11 mouse cellular contexts compared by ENCODE assay signal in the genomic region with DNA sequence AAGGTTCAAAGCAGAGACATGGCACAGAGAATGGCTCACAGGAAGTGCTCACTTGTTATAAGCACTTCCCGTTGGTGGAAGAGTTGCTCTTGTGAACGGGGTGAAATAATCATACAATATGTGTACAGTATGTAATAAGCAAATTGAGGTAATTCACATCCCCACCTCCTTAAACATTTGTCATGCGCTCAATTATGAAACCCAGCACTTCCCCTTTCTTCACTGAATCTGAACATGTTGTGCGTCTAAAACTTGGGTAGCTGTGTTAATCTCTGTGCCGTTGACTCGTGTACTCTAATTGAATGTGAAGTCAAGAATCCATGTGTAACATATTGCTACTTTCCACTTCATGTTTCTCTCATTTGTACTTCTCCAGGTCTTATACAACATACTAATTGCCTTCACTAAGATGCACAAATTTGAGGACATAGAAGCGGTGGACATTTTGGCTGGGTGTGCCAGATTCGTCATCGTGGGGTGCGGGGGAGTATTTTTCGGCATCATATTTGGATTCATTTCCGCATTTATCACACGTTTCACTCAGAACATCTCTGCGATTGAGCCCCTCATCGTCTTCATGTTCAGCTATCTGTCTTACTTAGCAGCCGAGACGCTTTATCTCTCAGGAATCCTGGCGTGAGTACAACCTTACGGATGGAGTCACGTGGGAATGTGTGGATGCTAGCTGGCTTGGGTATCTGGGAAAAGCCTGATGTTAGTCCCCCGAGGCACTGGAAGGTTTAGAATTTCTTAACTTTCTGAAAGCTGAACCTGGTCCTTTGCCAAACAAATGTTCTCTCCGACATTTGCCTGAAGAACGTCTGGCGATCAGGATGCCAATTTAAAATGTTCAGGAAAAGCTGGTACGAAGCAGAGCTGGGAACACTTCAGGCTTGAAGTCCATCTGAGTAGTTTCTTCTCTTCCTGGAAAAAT. TPM values are rescaled to one million over a fixed set of nuclear protein-coding genes. Genes with fewer than 3 reads are reported as not detected.
DNase-seq lines count a peak whose midpoint lies in the region; ATAC-seq and TF ChIP-seq lines count a peak whose summit lies in the region.
"Had no signal": no experiment of that assay in that cellular context is flagged by ENCODE, and none has a peak within 500 bp of the region (broad histone marks: within the 10 kb centered on the region; RNA-seq: fewer than 3 reads in every experiment).

No protein-coding gene starts in this region.

- H3K9me3 ChIP-seq in forebrain, embryonic 15.5 days = no peaks in the 10 kb centered on the region
- no peaks in the 10 kb centered on the region for H3K9me3 ChIP-seq in forebrain, embryonic 10.5 days
- H3K9me3 ChIP-seq in heart, embryonic 14.5 days (ENCODE audit: control insufficient read depth, low read length) = no peaks in the 10 kb centered on the region
- H3K9me3 ChIP-seq in limb, embryonic 14.5 days (ENCODE audit: control insufficient read depth, low read length) = no peaks in the 10 kb centered on the region

- no peak overlapping the region for H3K9ac ChIP-seq in forebrain, embryonic 15.5 days (replicated peaks)
- no peak overlapping the region for H3K9ac ChIP-seq in heart, embryonic 14.5 days (ENCODE audit: low read length)
- H3K9ac ChIP-seq in limb, embryonic 14.5 days (ENCODE audit: low read depth, low read length, severe bottlenecking) = no peak overlapping the region
- H3K9ac ChIP-seq: liver, embryonic 14.5 days had no signal

- H3K36me3 ChIP-seq in forebrain, embryonic 15.5 days = no peaks in the 10 kb centered on the region
- no peaks in the 10 kb centered on the region for H3K36me3 ChIP-seq in forebrain, embryonic 10.5 days (replicated peaks)
- no peaks in the 10 kb centered on the region for H3K36me3 ChIP-seq in heart, embryonic 14.5 days (ENCODE audit: control insufficient read depth, insufficient read depth, low read length)
- no peaks in the 10 kb centered on the region for H3K36me3 ChIP-seq in limb, embryonic 14.5 days (ENCODE audit: control insufficient read depth, insufficient read depth, low read length)

- ATAC-seq in forebrain, embryonic 15.5 days (replicated peaks) = 0 out of 2 replicates have a peak, but pooled peaks have one; percentile 55
- no peak for ATAC-seq in heart, embryonic 14.5 days (ENCODE audit: insufficient number of reproducible peaks, insufficient read depth, low FRiP score, low read depth)
- ATAC-seq in limb, embryonic 14.5 days (ENCODE audit: low FRiP score, low read depth) = no peak

- H3K4me3 ChIP-seq in forebrain, embryonic 15.5 days = no peak overlapping the region
- no peak overlapping the region for H3K4me3 ChIP-seq in forebrain, embryonic 10.5 days
- no peak overlapping the region for H3K4me3 ChIP-seq in heart, embryonic 14.5 days (ENCODE audit: control insufficient read depth in 1 of 2, insufficient read depth in 1 of 2, low read depth in 1 of 2, low read length in 2 of 2)
- H3K4me3 ChIP-seq in limb, embryonic 14.5 days (replicated peaks; ENCODE audit: low read length) = no peak overlapping the region
- H3K4me3 ChIP-seq: erythroblast, embryonic 14.5 days had no signal

- no peaks in the 10 kb centered on the region for H3K4me1 ChIP-seq in forebrain, embryonic 15.5 days
- no peaks in the 10 kb centered on the region for H3K4me1 ChIP-seq in forebrain, embryonic 10.5 days
- H3K4me1 ChIP-seq in heart, embryonic 14.5 days (ENCODE audit: control insufficient read depth in 2 of 2, insufficient read depth in 2 of 2, low read length in 2 of 2) = no peaks in the 10 kb centered on the region
- H3K4me1 ChIP-seq in limb, embryonic 14.5 days (ENCODE audit: control insufficient read depth, insufficient read depth, low read length) = peaks cover 9% of the 10 kb centered on the region; the same call in 1 of the 2 replicates

- H3K27ac ChIP-seq in forebrain, embryonic 15.5 days (replicated peaks) = peak overlapping the region; percentile 57
- no peak overlapping the region for H3K27ac ChIP-seq in forebrain, embryonic 10.5 days
- no peak overlapping the region for H3K27ac ChIP-seq in heart, embryonic 14.5 days (replicated peaks in 1 of 2; ENCODE audit: control insufficient read depth in 1 of 2, insufficient read depth in 1 of 2, low read depth in 2 of 2, low read length in 2 of 2)
- no peak overlapping the region for H3K27ac ChIP-seq in limb, embryonic 14.5 days (replicated peaks; ENCODE audit: low read depth, low read length)
- H3K27ac ChIP-seq: liver, embryonic 14.5 days had no signal

- WGBS in forebrain, embryonic 15.5 days = 72% methylated on average over 25 of the region's 25 CpGs
- WGBS in forebrain, embryonic 10.5 days = 93% methylated on average over 25 of the region's 25 CpGs
- WGBS in heart, embryonic 14.5 days = 69% methylated on average over 25 of the region's 25 CpGs
- 67% methylated on average over 25 of the region's 25 CpGs for WGBS in limb, embryonic 14.5 days

- no peaks in the 10 kb centered on the region for H3K27me3 ChIP-seq in forebrain, embryonic 15.5 days
- H3K27me3 ChIP-seq in forebrain, embryonic 10.5 days (ENCODE audit: poor library complexity, severe bottlenecking) = no peaks in the 10 kb centered on the region
- no peaks in the 10 kb centered on the region for H3K27me3 ChIP-seq in heart, embryonic 14.5 days (ENCODE audit: control insufficient read depth, insufficient read depth, low read length)
- no peaks in the 10 kb centered on the region for H3K27me3 ChIP-seq in limb, embryonic 14.5 days (ENCODE audit: control insufficient read depth, insufficient read depth, low read length)

- DNase-seq in forebrain, embryonic 10.5 days (ENCODE audit: extremely low spot score, low spot score) = no peak
- DNase-seq in adipocyte (ENCODE audit: low spot score) = peak; percentile 47
- DNase-seq in limb, embryonic 14.5 days (ENCODE audit: low spot score) = peak; percentile 74
- DNase-seq in neural tube, embryonic 10.5 days (ENCODE audit: extremely low spot score, low spot score) = no peak
- no peak for DNase-seq in liver
- DNase-seq in cerebellum, adult 11-12 months = no peak

- TF ChIP-seq POLR2A in limb, embryonic 14.5 days (IDR thresholded peaks at IDR 0.05; ENCODE audit: borderline replicate concordance, extremely low read depth, insufficient read depth, insufficient read length) = no peak

- H3K4me2 ChIP-seq in forebrain, embryonic 15.5 days (replicated peaks) = no peak overlapping the region; the same call in 1 of the 2 replicates
- H3K4me2 ChIP-seq in heart, embryonic 14.5 days (ENCODE audit: low read length) = peak overlapping the region; percentile 7; the same call in 1 of the 2 replicates
- no peak overlapping the region for H3K4me2 ChIP-seq in limb, embryonic 14.5 days (replicated peaks; ENCODE audit: low read depth, low read length, severe bottlenecking)

RNA-seq across cellular contexts. Expression of a gene that starts 20.8 kb away (rescaled TPM):
- not detected in 2 replicates for polyA plus RNA-seq in forebrain, embryonic 15.5 days (2015; fragmentation: Nextera tagmentation; extraction: Ambion mirVana)
- polyA plus RNA-seq in forebrain, embryonic 10.5 days (2016; fragmentation: Nextera tagmentation; extraction: Ambion mirVana) = not detected in 2 replicates
- polyA plus RNA-seq in heart, embryonic 14.5 days (2014; fragmentation: Nextera tagmentation; extraction: Ambion mirVana) = not detected in 2 replicates
- polyA plus RNA-seq in limb, embryonic 14.5 days (2012; rRNA removed) = 0.04 and 0.09 TPM in 2 replicates
- polyA plus RNA-seq in limb, embryonic 14.5 days (2014; fragmentation: Nextera tagmentation; extraction: Ambion mirVana) = not detected in 2 replicates
- polyA plus RNA-seq: erythroblast, embryonic 14.5 days; liver, embryonic 14.5 days; small intestine, adult 2 months had no signal

Comparison
In these comparisons a context has a peak if more than half of its experiments do, and no peak if none do; other contexts are left out.
1. DNase-seq: peak in adipocyte (single experiment) and limb, embryonic 14.5 days (single experiment); none in forebrain, embryonic 10.5 days (single experiment), neural tube, embryonic 10.5 days (single experiment), liver (single experiment) and cerebellum, adult 11-12 months (single experiment).